Comparison of ENCODE assay signal across 7 mouse cellular contexts in the genomic region with DNA sequence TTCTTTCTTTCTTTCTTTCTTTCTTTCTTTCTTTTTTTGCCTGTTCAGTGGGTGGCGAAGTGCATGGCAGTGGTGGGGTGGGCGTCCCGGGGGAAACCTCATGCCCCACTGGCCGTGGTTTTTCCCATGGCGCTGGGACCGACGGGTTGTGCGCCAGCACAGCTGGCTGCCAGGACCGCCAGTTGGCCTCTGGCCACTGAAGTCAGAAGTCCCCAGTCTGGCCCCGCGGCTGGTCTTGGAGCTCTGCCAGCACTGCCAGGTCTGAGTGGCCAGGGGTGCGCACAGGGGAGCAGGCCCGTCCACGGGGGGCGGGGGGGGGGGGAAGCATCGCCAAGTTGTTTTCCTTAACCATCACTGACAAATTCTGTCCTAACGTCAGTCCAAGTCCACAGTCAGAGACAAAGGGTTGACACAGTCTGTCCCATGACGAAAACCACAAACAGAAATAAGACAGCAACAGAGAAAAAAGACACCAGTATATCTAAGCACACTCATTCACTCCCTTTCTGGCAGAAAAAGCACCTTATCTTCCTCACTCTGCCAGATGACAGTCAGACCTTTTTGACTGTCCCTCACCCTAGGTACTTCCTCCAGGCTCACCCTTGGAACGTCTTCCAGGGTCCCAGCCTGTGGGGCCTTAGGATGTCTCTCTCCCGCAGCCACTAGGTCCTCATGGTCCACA.
A peak's percentile ranks its signal among the peaks of the same experiment; 100 is the strongest.
DNase-seq lines count a peak whose midpoint lies in the region; ATAC-seq and TF ChIP-seq lines count a peak whose summit lies in the region.

No protein-coding gene starts in this region.

- no peak for TF ChIP-seq POLR2A in limb, embryonic 14.5 days (IDR thresholded peaks at IDR 0.05; ENCODE audit: borderline replicate concordance, extremely low read depth, insufficient read depth, insufficient read length)

- peak; percentile 42; the same call in 1 of the 2 replicates for ATAC-seq in forebrain, embryonic 15.5 days (replicated peaks)
- peak; percentile 66; the same call in 1 of the 2 replicates for ATAC-seq in hindbrain, embryonic 11.5 days (ENCODE audit: low FRiP score)
- peak; percentile 68 for ATAC-seq in limb, embryonic 14.5 days (ENCODE audit: low FRiP score, low read depth)
- peak; percentile 44; the same call in 1 of the 2 replicates for ATAC-seq in midbrain, embryonic 12.5 days (ENCODE audit: low FRiP score, low read depth)

- no peaks in the 10 kb centered on the region for H3K4me1 ChIP-seq in forebrain, embryonic 15.5 days
- no peaks in the 10 kb centered on the region for H3K4me1 ChIP-seq in hindbrain, embryonic 11.5 days (replicated peaks; ENCODE audit: control insufficient read depth, insufficient read depth, low read length)
- H3K4me1 ChIP-seq in limb, embryonic 14.5 days (ENCODE audit: control insufficient read depth, insufficient read depth, low read length): no peaks in the 10 kb centered on the region
- H3K4me1 ChIP-seq in midbrain, embryonic 12.5 days: no peaks in the 10 kb centered on the region

- H3K36me3 ChIP-seq in forebrain, embryonic 15.5 days: 0 out of 2 replicates have a peak, but pooled peaks cover 4% of the 10 kb centered on the region
- no peaks in the 10 kb centered on the region for H3K36me3 ChIP-seq in hindbrain, embryonic 11.5 days (ENCODE audit: control insufficient read depth, insufficient read depth, low read length)
- H3K36me3 ChIP-seq in limb, embryonic 14.5 days (ENCODE audit: control insufficient read depth, insufficient read depth, low read length): no peaks in the 10 kb centered on the region
- no peaks in the 10 kb centered on the region for H3K36me3 ChIP-seq in midbrain, embryonic 12.5 days

- peak overlapping the region; percentile 28 for H3K4me3 ChIP-seq in forebrain, embryonic 15.5 days
- no peak overlapping the region for H3K4me3 ChIP-seq in hindbrain, embryonic 11.5 days (ENCODE audit: low read depth, low read length)
- peak overlapping the region; percentile 31 for H3K4me3 ChIP-seq in limb, embryonic 14.5 days (replicated peaks; ENCODE audit: low read length)
- no peak overlapping the region for H3K4me3 ChIP-seq in midbrain, embryonic 12.5 days

- H3K27ac ChIP-seq in forebrain, embryonic 15.5 days (replicated peaks): no peak overlapping the region
- no peak overlapping the region for H3K27ac ChIP-seq in hindbrain, embryonic 11.5 days (ENCODE audit: low read depth, low read length)
- H3K27ac ChIP-seq in limb, embryonic 14.5 days (replicated peaks; ENCODE audit: low read depth, low read length): no peak overlapping the region
- no peak overlapping the region for H3K27ac ChIP-seq in midbrain, embryonic 12.5 days (replicated peaks)

- no peak overlapping the region for H3K9ac ChIP-seq in forebrain, embryonic 15.5 days (replicated peaks)
- H3K9ac ChIP-seq in hindbrain, embryonic 11.5 days (ENCODE audit: low read depth, low read length): no peak overlapping the region
- H3K9ac ChIP-seq in limb, embryonic 14.5 days (ENCODE audit: low read depth, low read length, severe bottlenecking): peak overlapping the region; percentile 50; the same call in 1 of the 2 replicates
- no peak overlapping the region for H3K9ac ChIP-seq in midbrain, embryonic 12.5 days (replicated peaks)

- WGBS in forebrain, embryonic 15.5 days: 56% methylated on average over 20 of the region's 20 CpGs
- 77% methylated on average over 16 of the region's 20 CpGs for WGBS in hindbrain, embryonic 11.5 days
- WGBS in limb, embryonic 14.5 days: 56% methylated on average over 20 of the region's 20 CpGs
- WGBS in midbrain, embryonic 12.5 days: 72% methylated on average over 20 of the region's 20 CpGs

- peak overlapping the region; percentile 43 for H3K4me2 ChIP-seq in forebrain, embryonic 15.5 days (replicated peaks)
- peak overlapping the region; percentile 40; the same call in 1 of the 2 replicates for H3K4me2 ChIP-seq in hindbrain, embryonic 11.5 days (replicated peaks; ENCODE audit: low read depth, low read length)
- peak overlapping the region; percentile 51 for H3K4me2 ChIP-seq in limb, embryonic 14.5 days (replicated peaks; ENCODE audit: low read depth, low read length, severe bottlenecking)
- H3K4me2 ChIP-seq in midbrain, embryonic 12.5 days (replicated peaks): peak overlapping the region; percentile 48

- no peaks in the 10 kb centered on the region for H3K9me3 ChIP-seq in forebrain, embryonic 15.5 days
- H3K9me3 ChIP-seq in hindbrain, embryonic 11.5 days (ENCODE audit: control insufficient read depth, low read length): no peaks in the 10 kb centered on the region
- H3K9me3 ChIP-seq in limb, embryonic 14.5 days (ENCODE audit: control insufficient read depth, low read length): 0 out of 2 replicates have a peak, but pooled peaks cover 5% of the 10 kb centered on the region
- no peaks in the 10 kb centered on the region for H3K9me3 ChIP-seq in midbrain, embryonic 12.5 days

- H3K27me3 ChIP-seq in forebrain, embryonic 15.5 days: no peaks in the 10 kb centered on the region
- no peaks in the 10 kb centered on the region for H3K27me3 ChIP-seq in hindbrain, embryonic 11.5 days (ENCODE audit: control insufficient read depth, insufficient read depth, low read length)
- no peaks in the 10 kb centered on the region for H3K27me3 ChIP-seq in limb, embryonic 14.5 days (ENCODE audit: control insufficient read depth, insufficient read depth, low read length)
- no peaks in the 10 kb centered on the region for H3K27me3 ChIP-seq in midbrain, embryonic 12.5 days

- peak; percentile 15 for DNase-seq in MEL-GATA-1-ER (ENCODE audit: extremely low read depth, low read depth)
- DNase-seq in adrenal gland, postnatal 10 days: peak; percentile 82
- peak; percentile 19 for DNase-seq in hindbrain, embryonic 11.5 days (ENCODE audit: low spot score)
- DNase-seq in limb, embryonic 14.5 days (ENCODE audit: low spot score): peak; percentile 15
- DNase-seq in thymus, postnatal 36 days: peak; percentile 5 to 30

Comparison
In these comparisons a context has a peak if more than half of its experiments do, and no peak if none do; other contexts are left out.
1. DNase-seq: peak in every context shown above with its lines; median percentile 82 in adrenal gland, postnatal 10 days; 19 in hindbrain, embryonic 11.5 days; 18 in thymus, postnatal 36 days; 15 in MEL-GATA-1-ER; 15 in limb, embryonic 14.5 days.
2. H3K4me3 ChIP-seq: peak in forebrain, embryonic 15.5 days (single experiment) and limb, embryonic 14.5 days (single experiment); none in hindbrain, embryonic 11.5 days (single experiment) and midbrain, embryonic 12.5 days (single experiment).
3. Peak in every context shown above with its lines, with median percentiles within 50 percentile points of each other: ATAC-seq and H3K4me2 ChIP-seq.